ENCODE assay signal across 15 mouse cellular contexts in genomic region chr6:115985622-115986021, GRCm38 (mm10). TPM values are rescaled to one million over a fixed set of nuclear protein-coding genes. Genes with fewer than 3 reads are reported as not detected.
DNase-seq lines count a peak whose midpoint lies in the region; ATAC-seq lines count a peak whose summit lies in the region.
"Had no signal": no experiment of that assay in that cellular context is flagged by ENCODE, and none has a peak within 500 bp of the region (broad histone marks: within the 10 kb centered on the region; RNA-seq: fewer than 3 reads in every experiment).

No protein-coding gene starts in this region.

- no peak for DNase-seq in heart, adult 9 months (ENCODE audit: low spot score in 2 of 2)
- DNase-seq in lung, adult 18-20 months: no peak
- DNase-seq in embryonic facial prominence, embryonic 14.5 days (ENCODE audit: low spot score): no peak
- no peak for DNase-seq in thymus, adult 18-20 months
- DNase-seq: gastrocnemius, postnatal 14 days; thymus, postnatal 14 days had no signal

- no peaks in the 10 kb centered on the region for H3K36me3 ChIP-seq in heart, embryonic 14.5 days (ENCODE audit: control insufficient read depth, insufficient read depth, low read length)
- peaks cover 2% of the 10 kb centered on the region; the same call in 1 of the 2 replicates for H3K36me3 ChIP-seq in lung, embryonic 16.5 days (ENCODE audit: control insufficient read depth, insufficient read depth, low read length)
- H3K36me3 ChIP-seq in embryonic facial prominence, embryonic 14.5 days (ENCODE audit: control insufficient read depth, insufficient read depth, low read length): no peaks in the 10 kb centered on the region
- no peaks in the 10 kb centered on the region for H3K36me3 ChIP-seq in stomach, embryonic 16.5 days (ENCODE audit: control insufficient read depth, insufficient read depth, low read length)
- H3K36me3 ChIP-seq: limb, embryonic 15.5 days had no signal

- H3K9ac ChIP-seq in heart, embryonic 14.5 days (ENCODE audit: low read length): peak overlapping the region; percentile 47; the same call in 1 of the 2 replicates
- H3K9ac ChIP-seq in lung, embryonic 16.5 days (ENCODE audit: low read length): peak overlapping the region; percentile 46
- H3K9ac ChIP-seq in embryonic facial prominence, embryonic 14.5 days (ENCODE audit: low read depth, low read length): peak overlapping the region; percentile 43; the same call in 1 of the 2 replicates
- H3K9ac ChIP-seq in stomach, embryonic 16.5 days (ENCODE audit: low read length): peak overlapping the region; percentile 54
- H3K9ac ChIP-seq: limb, embryonic 15.5 days had no signal

- H3K4me1 ChIP-seq in heart, embryonic 14.5 days (ENCODE audit: control insufficient read depth in 2 of 2, insufficient read depth in 2 of 2, low read length in 2 of 2): peaks cover 25 to 26% of the 10 kb centered on the region in 2 experiments
- peaks cover 71% of the 10 kb centered on the region for H3K4me1 ChIP-seq in lung, embryonic 16.5 days (replicated peaks; ENCODE audit: control insufficient read depth, insufficient read depth, low read length)
- peaks cover 39% of the 10 kb centered on the region for H3K4me1 ChIP-seq in embryonic facial prominence, embryonic 14.5 days (ENCODE audit: control insufficient read depth, insufficient read depth, low read length)
- peaks cover 56% of the 10 kb centered on the region for H3K4me1 ChIP-seq in stomach, embryonic 16.5 days (ENCODE audit: control insufficient read depth, insufficient read depth, low read length)

- no peak for ATAC-seq in heart, embryonic 14.5 days (ENCODE audit: insufficient number of reproducible peaks, insufficient read depth, low FRiP score, low read depth)
- ATAC-seq in lung, embryonic 16.5 days (ENCODE audit: low read depth): no peak
- no peak for ATAC-seq in embryonic facial prominence, embryonic 14.5 days (ENCODE audit: low read depth)
- ATAC-seq in stomach, embryonic 16.5 days (ENCODE audit: insufficient read depth, low FRiP score): no peak
- ATAC-seq: inflammation-experienced regulatory T-cells, adult 6 months had no signal

- peak overlapping the region; percentile 76 for H3K4me2 ChIP-seq in heart, embryonic 14.5 days (ENCODE audit: low read length)
- H3K4me2 ChIP-seq in lung, embryonic 16.5 days (ENCODE audit: low read depth, low read length): peak overlapping the region; percentile 29
- peak overlapping the region; percentile 24 for H3K4me2 ChIP-seq in embryonic facial prominence, embryonic 14.5 days (ENCODE audit: low read depth, low read length)
- H3K4me2 ChIP-seq in stomach, embryonic 16.5 days (ENCODE audit: low read depth, low read length): peak overlapping the region; percentile 36; the same call in 1 of the 2 replicates
- H3K4me2 ChIP-seq: limb, embryonic 15.5 days had no signal

- 41% methylated on average over 9 of the region's 9 CpGs for WGBS in heart, embryonic 14.5 days
- 25% methylated on average over 9 of the region's 9 CpGs for WGBS in lung, embryonic 16.5 days
- 53% methylated on average over 9 of the region's 9 CpGs for WGBS in embryonic facial prominence, embryonic 14.5 days
- WGBS in stomach, embryonic 16.5 days: 53% methylated on average over 9 of the region's 9 CpGs

- H3K9me3 ChIP-seq in heart, embryonic 14.5 days (ENCODE audit: control insufficient read depth, low read length): no peaks in the 10 kb centered on the region
- H3K9me3 ChIP-seq in lung, embryonic 16.5 days (ENCODE audit: control insufficient read depth, low read length): no peaks in the 10 kb centered on the region
- H3K9me3 ChIP-seq in embryonic facial prominence, embryonic 14.5 days (ENCODE audit: control insufficient read depth, low read length): no peaks in the 10 kb centered on the region
- H3K9me3 ChIP-seq in stomach, embryonic 16.5 days (replicated peaks; ENCODE audit: control insufficient read depth, low read length): no peaks in the 10 kb centered on the region
- H3K9me3 ChIP-seq: limb, embryonic 15.5 days had no signal

- H3K4me3 ChIP-seq in heart, embryonic 14.5 days (ENCODE audit: control insufficient read depth in 1 of 2, insufficient read depth in 1 of 2, low read depth in 1 of 2, low read length in 2 of 2): 0 out of 4 replicates have a peak overlapping the region, but pooled peaks of 1 of the 2 experiments have one; percentile 8
- H3K4me3 ChIP-seq in lung, embryonic 16.5 days (ENCODE audit: low read length): no peak overlapping the region
- no peak overlapping the region for H3K4me3 ChIP-seq in embryonic facial prominence, embryonic 14.5 days (ENCODE audit: low read depth, low read length)
- 0 out of 2 replicates have a peak overlapping the region, but pooled peaks have one; percentile 4 for H3K4me3 ChIP-seq in stomach, embryonic 16.5 days (replicated peaks; ENCODE audit: low read length)
- H3K4me3 ChIP-seq: limb, embryonic 15.5 days had no signal

- 0 out of 2 replicates have a peak, but pooled peaks cover 4% of the 10 kb centered on the region for H3K27me3 ChIP-seq in heart, embryonic 14.5 days (ENCODE audit: control insufficient read depth, insufficient read depth, low read length)
- H3K27me3 ChIP-seq in lung, embryonic 16.5 days (ENCODE audit: control insufficient read depth, insufficient read depth, low read depth, low read length): no peaks in the 10 kb centered on the region; the same call in 1 of the 2 replicates
- no peaks in the 10 kb centered on the region for H3K27me3 ChIP-seq in embryonic facial prominence, embryonic 14.5 days (replicated peaks; ENCODE audit: control insufficient read depth, insufficient read depth, low read length)
- H3K27me3 ChIP-seq in stomach, embryonic 16.5 days (ENCODE audit: control insufficient read depth, insufficient read depth, low read length): no peaks in the 10 kb centered on the region

- H3K27ac ChIP-seq in heart, embryonic 14.5 days (replicated peaks in 1 of 2; ENCODE audit: control insufficient read depth in 1 of 2, insufficient read depth in 1 of 2, low read depth in 2 of 2, low read length in 2 of 2): no peak overlapping the region
- H3K27ac ChIP-seq in lung, embryonic 16.5 days (ENCODE audit: low read length): peak overlapping the region; percentile 95
- H3K27ac ChIP-seq in embryonic facial prominence, embryonic 14.5 days (replicated peaks; ENCODE audit: low read depth, low read length): 0 out of 2 replicates have a peak overlapping the region, but pooled peaks have one; percentile 2
- peak overlapping the region; percentile 52 for H3K27ac ChIP-seq in stomach, embryonic 16.5 days (ENCODE audit: low read length)
- H3K27ac ChIP-seq: limb, embryonic 15.5 days; macrophage had no signal

RNA-seq across cellular contexts. Expression of gene Plxnd1, which starts 9.2 kb away (rescaled TPM):
- polyA plus RNA-seq in heart, embryonic 14.5 days (2014; fragmentation: Nextera tagmentation; extraction: Ambion mirVana): 58.8 and 68.9 TPM in 2 replicates
- 45.2 and 47.8 TPM in 2 replicates for polyA plus RNA-seq in lung, embryonic 16.5 days (2015; fragmentation: Nextera tagmentation; extraction: Ambion mirVana)
- polyA plus RNA-seq in embryonic facial prominence, embryonic 14.5 days (2014; fragmentation: Nextera tagmentation; extraction: Ambion mirVana): 45.5 and 46.9 TPM in 2 replicates
- polyA plus RNA-seq in stomach, embryonic 16.5 days (2015; fragmentation: Nextera tagmentation; extraction: Ambion mirVana): 27.7 and 28.5 TPM in 2 replicates

RNA-seq across cellular contexts. Expression of gene H1foo, which starts 40.9 kb away (rescaled TPM):
- not detected in 2 replicates for polyA plus RNA-seq in heart, embryonic 14.5 days (2014; fragmentation: Nextera tagmentation; extraction: Ambion mirVana)
- polyA plus RNA-seq in lung, embryonic 16.5 days (2015; fragmentation: Nextera tagmentation; extraction: Ambion mirVana): not detected in 2 replicates
- not detected in 2 replicates for polyA plus RNA-seq in embryonic facial prominence, embryonic 14.5 days (2014; fragmentation: Nextera tagmentation; extraction: Ambion mirVana)
- polyA plus RNA-seq in stomach, embryonic 16.5 days (2015; fragmentation: Nextera tagmentation; extraction: Ambion mirVana): not detected in 2 replicates
- polyA plus RNA-seq: cortical plate, adult 2 months; inflammation-experienced regulatory T-cells, adult 6 months; limb, embryonic 15.5 days; macrophage; midbrain, postnatal 0 days; small intestine, adult 2 months had no signal

RNA-seq across cellular contexts. Expression of gene Rho, which starts 54.1 kb away (rescaled TPM):
- 0.07 TPM in 1 of 2 replicates, not detected in the other for polyA plus RNA-seq in heart, embryonic 14.5 days (2014; fragmentation: Nextera tagmentation; extraction: Ambion mirVana)
- polyA plus RNA-seq in lung, embryonic 16.5 days (2015; fragmentation: Nextera tagmentation; extraction: Ambion mirVana): 0.08 and 0.16 TPM in 2 replicates
- 0.51 and 1.0 TPM in 2 replicates for polyA plus RNA-seq in embryonic facial prominence, embryonic 14.5 days (2014; fragmentation: Nextera tagmentation; extraction: Ambion mirVana)
- polyA plus RNA-seq in stomach, embryonic 16.5 days (2015; fragmentation: Nextera tagmentation; extraction: Ambion mirVana): 0.09 TPM in 2 replicates
- polyA plus RNA-seq: macrophage had no signal

Comparison
In these comparisons a context has a peak if more than half of its experiments do, and no peak if none do; other contexts are left out.
1. H3K27ac ChIP-seq: peak in lung, embryonic 16.5 days (single experiment), embryonic facial prominence, embryonic 14.5 days (single experiment) and stomach, embryonic 16.5 days (single experiment); none in heart, embryonic 14.5 days (0 of 2).
2. H3K4me2 ChIP-seq: peak in every context shown above with its lines; median percentile 76 in heart, embryonic 14.5 days; 36 in stomach, embryonic 16.5 days; 29 in lung, embryonic 16.5 days; 24 in embryonic facial prominence, embryonic 14.5 days.
3. Peak in every context shown above with its lines, with median percentiles within 50 percentile points of each other: H3K9ac ChIP-seq.